Mouse (Mus musculus): ENCODE measurements around the gene Snx29.

GRCm38 (mm10) chr16:11709999-11710667 is 387.4 kb downstream of the Snx29 start:
- TF ChIP-seq GATA1 (IDR thresholded peaks at IDR 0.05; ENCODE audit: low read length) (no peak), TAL1 (IDR thresholded peaks at IDR 0.05; ENCODE audit: low read length) (no peak)

Measured in erythroblast, embryonic 14.5 days (primary cell).